Mouse (Mus musculus): Measurements from ENCODE around the gene Dpp7. TPM values are rescaled to one million over a fixed set of nuclear protein-coding genes. Genes with fewer than 3 reads are reported as not detected.
A peak's percentile ranks its signal among the peaks of the same experiment; 100 is the strongest.

The Dpp7 gene
- total RNA-seq, 2 experiments from 2014 or later = 32.2 to 33.9 TPM

DNA sequence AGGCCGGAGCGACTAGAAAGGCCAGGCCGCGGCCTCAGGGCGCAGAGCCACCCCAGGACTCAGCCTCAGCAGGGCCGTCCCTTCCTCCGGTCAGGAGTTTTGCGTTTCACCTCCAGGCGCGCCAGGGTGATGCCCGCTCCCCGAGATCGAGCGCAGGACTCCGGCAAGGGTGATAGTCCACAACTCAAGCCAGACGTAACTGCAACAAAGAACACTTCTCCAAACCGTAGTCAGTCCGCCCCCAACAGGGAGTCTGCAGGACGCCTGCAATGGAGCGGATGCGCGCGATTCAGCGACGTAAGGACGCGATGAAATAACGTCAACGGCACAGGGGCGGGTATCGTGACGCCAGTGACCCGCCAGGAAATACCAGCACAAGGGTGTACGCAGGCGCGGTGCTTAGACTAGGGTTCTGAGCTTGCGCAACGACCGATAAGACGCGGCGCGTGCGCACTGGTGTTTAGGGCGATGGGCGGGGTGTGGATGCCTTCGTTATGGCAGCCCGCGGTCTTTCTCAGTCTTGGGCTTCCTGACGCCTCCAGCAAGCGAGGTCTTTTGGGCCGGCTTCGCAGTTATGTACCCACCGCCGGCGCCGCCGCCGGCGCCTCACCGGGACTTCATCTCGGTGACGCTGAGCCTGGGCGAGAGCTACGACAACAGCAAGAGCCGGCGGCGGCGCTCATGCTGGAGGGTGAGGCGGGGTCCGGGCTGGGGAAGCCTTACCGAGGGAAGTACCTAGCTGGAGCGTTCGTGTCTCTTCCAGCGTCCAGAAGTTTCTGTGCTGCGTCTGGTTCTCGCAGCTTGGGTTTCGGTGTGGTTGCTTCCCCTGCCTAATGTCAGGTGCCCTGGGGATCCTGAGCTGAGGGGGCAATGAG is 23.6 kb downstream of the Dpp7 start, which contains the start of gene Man1b1:
Man1b1 (plus strand) TSS at position 53 of the 875 bp plus-strand sequence.
- peak; percentile 20 for TF ChIP-seq CTCF (IDR thresholded peaks at IDR 0.05)
- intact Hi-C loops (cut with DNase I) = loop anchor here (2.0 kb wide), 2 partner anchors 60 to 70 kb away; partner anchors contain the start of genes Anapc2 and Ssna1
- H3K4me3 ChIP-seq = peak within 1 kb of the TSS; percentile 91
- H3K27ac ChIP-seq = peak within 1 kb of the TSS; percentile 92
- DNase-seq (ENCODE audit: extremely low spot score in 1 of 2, low spot score in 2 of 2) = peak; percentile 99

DNA sequence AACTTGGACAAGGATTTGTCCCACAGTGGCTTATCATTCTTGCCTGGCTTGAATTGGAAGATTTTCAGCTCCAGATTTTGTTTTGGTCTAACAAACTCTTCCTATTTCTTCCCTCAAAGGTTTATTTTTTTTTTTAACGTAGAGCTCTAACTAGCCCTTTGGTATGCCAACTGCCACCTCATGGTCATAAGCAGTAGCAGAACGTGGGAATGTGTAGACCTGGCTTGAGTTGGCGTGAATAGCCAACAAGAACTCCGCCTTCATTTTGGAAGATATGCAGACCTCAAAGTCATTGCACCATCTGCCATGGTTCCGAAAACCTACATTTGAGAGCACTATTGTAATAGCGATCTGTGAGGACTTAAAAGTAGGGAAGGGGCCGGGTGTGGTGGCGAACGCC is 24.7 kb downstream of the Dpp7 start:
- Histone ChIP-seq H3K27ac (no peak overlapping the region), H3K4me3 (peak overlapping the region; percentile 91)
- TF ChIP-seq CTCF (IDR thresholded peaks at IDR 0.05) = no peak
- intact Hi-C loops (cut with DNase I) = no loop called here
- DNase-seq (ENCODE audit: extremely low spot score in 1 of 2, low spot score in 2 of 2) = no peak

GRCm38 (mm10) chr2:25328440-25328839 is 27.7 kb downstream of the Dpp7 start:
- Histone ChIP-seq H3K4me3 (no peak overlapping the region), H3K27ac (no peak overlapping the region)
- peak; percentile 57 for TF ChIP-seq CTCF (IDR thresholded peaks at IDR 0.05)
- DNase-seq (ENCODE audit: extremely low spot score in 1 of 2, low spot score in 2 of 2) = no peak
- intact Hi-C loops (cut with DNase I) = loop anchor here (1.0 to 5.0 kb wide), 2 partner anchors 49 to 136 kb away; no protein-coding TSS in a partner anchor

DNA sequence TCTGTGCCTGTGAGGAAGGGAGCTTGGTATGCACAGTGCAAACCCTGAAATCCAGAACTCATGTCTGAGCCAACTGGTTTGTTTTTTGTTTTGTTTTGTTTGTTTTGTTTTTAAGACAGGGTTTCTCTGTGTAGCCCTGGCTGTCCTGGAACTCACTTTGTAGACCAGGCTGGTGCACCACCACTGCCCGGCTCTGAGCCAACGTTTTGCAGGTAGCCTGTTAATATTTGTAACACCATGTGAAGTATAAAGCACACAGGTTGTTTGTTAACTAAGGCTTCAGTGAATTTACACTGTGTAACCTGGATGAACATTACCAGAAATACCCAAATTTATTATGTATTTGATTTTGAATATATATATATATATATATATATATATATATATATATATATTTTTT is 30.1 kb downstream of the Dpp7 start:
- Histone ChIP-seq H3K27ac (no peak overlapping the region), H3K4me3 (no peak overlapping the region)
- intact Hi-C loops (cut with DNase I) = loop anchor here (5.0 kb wide), 1 partner anchor 134 kb away; no protein-coding TSS in a partner anchor
- TF ChIP-seq CTCF (IDR thresholded peaks at IDR 0.05) = no peak
- DNase-seq (ENCODE audit: extremely low spot score in 1 of 2, low spot score in 2 of 2) = no peak

GRCm38 (mm10) chr2:25320084-25320483 is 36.1 kb downstream of the Dpp7 start:
- Histone ChIP-seq H3K27ac (no peak overlapping the region), H3K4me3 (no peak overlapping the region)
- intact Hi-C loops (cut with DNase I) = no loop called here
- DNase-seq (ENCODE audit: extremely low spot score in 1 of 2, low spot score in 2 of 2) = no peak
- no peak for TF ChIP-seq CTCF (IDR thresholded peaks at IDR 0.05)

GRCm38 (mm10) chr2:25318971-25319773 is 37.0 kb downstream of the Dpp7 start, which contains the start of gene Grin1:
Gene Grin1, minus strand, starts transcription at chr2:25319187.
- peak; percentile 91 to 93 for DNase-seq (ENCODE audit: extremely low spot score in 1 of 2, low spot score in 2 of 2)
- Histone ChIP-seq H3K27ac (peak within 1 kb of the TSS; percentile 99), H3K4me3 (peak within 1 kb of the TSS; percentile 90)
- intact Hi-C loops (cut with DNase I) = loop anchor here (1.0 kb wide), 1 partner anchor 84 kb away; no protein-coding TSS in a partner anchor
- no peak for TF ChIP-seq CTCF (IDR thresholded peaks at IDR 0.05)

DNA sequence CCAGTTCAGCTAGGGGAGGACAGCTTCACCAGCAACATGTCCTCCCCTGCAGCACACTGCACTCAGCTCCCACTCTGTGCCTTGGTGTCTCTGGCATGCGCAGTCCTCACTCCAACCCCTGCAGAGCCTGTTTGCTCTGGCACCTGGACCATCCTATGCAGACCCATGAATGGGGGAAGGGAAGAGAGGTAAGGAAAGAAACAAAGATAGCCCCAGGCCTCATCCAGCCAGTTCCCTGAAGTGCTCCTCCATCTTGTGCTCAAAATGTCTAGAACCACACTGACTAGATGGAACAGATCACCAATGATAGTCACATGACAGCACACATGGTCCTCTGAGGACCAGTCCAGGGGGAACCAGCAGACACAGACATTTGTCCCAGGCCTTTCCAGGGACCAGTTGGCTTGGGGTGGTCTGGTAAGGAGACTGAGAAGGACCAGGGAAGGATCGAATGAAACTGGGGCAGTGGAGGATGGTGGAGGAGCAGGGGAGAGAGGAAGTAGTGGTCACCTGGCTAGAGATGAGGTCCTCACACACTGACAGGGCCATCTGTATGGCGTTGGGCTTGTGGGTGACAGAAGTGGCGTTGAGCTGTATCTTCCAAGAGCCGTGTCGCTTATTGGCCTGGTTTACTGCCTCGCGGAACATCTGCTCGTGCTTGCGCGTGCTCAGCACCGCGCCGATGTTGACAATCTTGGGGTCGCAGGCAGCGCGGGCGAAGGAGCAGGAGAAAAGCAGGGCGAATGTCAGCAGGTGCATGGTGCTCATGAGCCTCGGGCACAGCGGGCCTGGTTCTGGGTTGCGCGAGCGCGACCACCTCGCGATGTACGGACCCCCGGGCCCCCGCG is 37.8 kb downstream of the Dpp7 start:
- H3K4me3 ChIP-seq = peak overlapping the region; percentile 90
- intact Hi-C loops (cut with DNase I) = loop anchor here (1.0 kb wide), 1 partner anchor 85 kb away; no protein-coding TSS in a partner anchor
- peak overlapping the region; percentile 99 for H3K27ac ChIP-seq
- TF ChIP-seq CTCF (IDR thresholded peaks at IDR 0.05) = no peak
- DNase-seq (ENCODE audit: extremely low spot score in 1 of 2, low spot score in 2 of 2) = peak; percentile 56 to 59

DNA sequence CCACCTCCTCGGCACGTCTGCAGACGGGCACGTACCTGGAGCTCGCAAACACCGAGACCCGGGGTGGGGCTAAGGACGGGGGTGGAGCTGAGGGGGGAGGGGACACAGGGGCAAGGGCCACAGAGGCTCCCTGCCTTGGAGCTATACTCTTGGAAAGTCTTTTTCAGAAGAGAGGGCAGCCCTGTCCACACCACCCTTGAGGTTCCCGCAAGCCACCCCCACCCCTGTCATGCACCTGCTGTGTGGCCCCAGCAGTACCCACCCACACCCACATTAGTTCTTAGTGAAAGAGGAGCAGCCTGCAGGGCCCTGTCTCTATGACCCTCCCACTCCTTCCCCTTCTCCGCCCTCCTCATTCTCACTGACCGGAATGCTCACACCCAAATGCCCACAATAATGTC is 44.7 kb downstream of the Dpp7 start:
- no peak for DNase-seq (ENCODE audit: extremely low spot score in 1 of 2, low spot score in 2 of 2)
- Histone ChIP-seq H3K27ac (no peak overlapping the region), H3K4me3 (no peak overlapping the region)
- no peak for TF ChIP-seq CTCF (IDR thresholded peaks at IDR 0.05)
- intact Hi-C loops (cut with DNase I) = no loop called here

DNA sequence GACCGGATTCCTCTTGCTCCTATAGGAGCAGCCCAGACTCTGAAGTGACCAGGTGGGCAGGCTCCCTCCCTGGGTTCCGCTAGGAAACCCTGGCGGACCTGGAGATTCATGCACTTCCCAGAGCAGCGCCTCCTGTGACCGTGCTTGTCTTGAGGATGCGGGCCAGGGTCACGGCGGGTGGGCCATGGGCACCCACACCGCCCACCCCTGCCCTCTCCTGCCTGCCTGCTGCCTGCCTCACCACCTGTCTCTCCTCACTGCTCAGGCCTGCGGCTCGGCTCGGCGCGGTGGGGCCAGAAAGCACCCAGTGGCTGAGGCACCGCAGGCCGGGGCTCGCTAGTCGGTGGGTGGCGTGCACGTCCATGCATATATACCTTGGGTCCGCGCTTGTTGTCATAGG is 45.2 kb downstream of the Dpp7 start:
- intact Hi-C loops (cut with DNase I) = no loop called here
- DNase-seq (ENCODE audit: extremely low spot score in 1 of 2, low spot score in 2 of 2) = no peak
- Histone ChIP-seq H3K4me3 (no peak overlapping the region), H3K27ac (no peak overlapping the region)
- TF ChIP-seq CTCF (IDR thresholded peaks at IDR 0.05) = no peak

DNA sequence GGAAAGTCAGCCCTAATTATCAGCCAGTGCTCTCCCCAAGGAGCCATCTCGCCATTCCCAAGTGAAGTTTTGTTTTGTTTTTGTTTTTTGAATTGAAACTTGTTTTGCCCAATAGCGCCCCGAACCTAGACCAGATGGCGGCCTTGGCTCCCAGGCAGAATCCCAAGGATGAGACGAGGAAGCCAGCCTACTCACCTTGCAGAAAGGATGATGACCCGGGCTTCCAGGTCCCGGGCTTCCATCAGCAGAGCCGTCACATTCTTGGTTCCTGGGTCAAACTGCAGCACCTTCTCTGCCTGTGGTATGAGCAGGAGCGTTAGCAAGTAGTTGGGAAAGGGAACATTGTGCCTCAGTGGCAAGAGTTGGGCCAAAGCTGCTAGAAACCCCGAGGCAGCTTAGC is 46.0 kb downstream of the Dpp7 start:
- DNase-seq (ENCODE audit: extremely low spot score in 1 of 2, low spot score in 2 of 2) = no peak
- Histone ChIP-seq H3K27ac (no peak overlapping the region), H3K4me3 (no peak overlapping the region)
- intact Hi-C loops (cut with DNase I) = no loop called here
- TF ChIP-seq CTCF (IDR thresholded peaks at IDR 0.05) = no peak

All from left cerebral cortex, adult 2 months (tissue).